Mouse (Mus musculus) spleen, postnatal 14 days (tissue): ENCODE results near the gene Mypop.

Experiments used
- DNase-seq, 2 experiments: peaks; one replicate each; pipeline ENCODE4 v3.0.0; 2021 to 2022; ENCODE audit warnings: low spot score in 2 of 2

The Mypop gene

DNA sequence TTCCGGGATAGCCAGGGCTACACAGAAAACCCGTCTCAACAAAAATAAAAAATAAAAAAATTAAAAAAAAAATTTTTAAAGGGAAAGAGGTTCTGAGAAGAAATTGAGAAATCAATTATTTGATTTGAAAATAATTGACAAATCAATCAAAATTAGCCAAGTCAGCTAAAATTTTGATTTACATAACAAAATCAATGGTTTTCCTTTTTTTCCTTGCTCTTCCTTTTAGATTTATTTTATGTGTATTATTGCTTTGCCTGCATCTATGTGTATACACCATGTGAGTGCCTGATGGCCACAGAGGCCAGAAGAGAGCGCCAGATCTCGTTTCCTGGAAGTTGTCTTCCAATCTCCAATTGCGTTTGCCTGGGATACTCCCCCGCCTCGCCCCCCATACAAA, 26.9 kb downstream of the Mypop start:
- no peak for DNase-seq

DNA sequence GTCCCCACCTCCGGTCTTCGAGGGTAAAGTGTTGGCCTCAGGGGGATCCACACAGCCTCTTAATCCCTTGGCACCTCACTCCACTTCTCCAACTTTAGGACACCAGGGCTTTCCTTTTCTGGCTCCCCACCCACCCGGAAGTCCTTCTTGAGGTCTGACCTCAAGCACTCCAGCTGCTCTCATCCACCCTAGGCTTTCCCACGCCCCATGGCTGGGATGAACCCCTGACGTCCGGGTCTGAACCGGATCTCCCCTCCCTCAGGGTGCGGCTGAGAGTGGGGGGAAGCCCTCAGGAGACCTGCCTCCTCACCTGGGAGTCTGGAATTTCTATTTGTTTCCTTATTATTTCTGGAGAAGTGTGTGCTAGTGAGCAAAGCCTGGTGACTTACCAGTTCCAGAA, 30.0 kb downstream of the Mypop start:
- DNase-seq = no peak

DNA sequence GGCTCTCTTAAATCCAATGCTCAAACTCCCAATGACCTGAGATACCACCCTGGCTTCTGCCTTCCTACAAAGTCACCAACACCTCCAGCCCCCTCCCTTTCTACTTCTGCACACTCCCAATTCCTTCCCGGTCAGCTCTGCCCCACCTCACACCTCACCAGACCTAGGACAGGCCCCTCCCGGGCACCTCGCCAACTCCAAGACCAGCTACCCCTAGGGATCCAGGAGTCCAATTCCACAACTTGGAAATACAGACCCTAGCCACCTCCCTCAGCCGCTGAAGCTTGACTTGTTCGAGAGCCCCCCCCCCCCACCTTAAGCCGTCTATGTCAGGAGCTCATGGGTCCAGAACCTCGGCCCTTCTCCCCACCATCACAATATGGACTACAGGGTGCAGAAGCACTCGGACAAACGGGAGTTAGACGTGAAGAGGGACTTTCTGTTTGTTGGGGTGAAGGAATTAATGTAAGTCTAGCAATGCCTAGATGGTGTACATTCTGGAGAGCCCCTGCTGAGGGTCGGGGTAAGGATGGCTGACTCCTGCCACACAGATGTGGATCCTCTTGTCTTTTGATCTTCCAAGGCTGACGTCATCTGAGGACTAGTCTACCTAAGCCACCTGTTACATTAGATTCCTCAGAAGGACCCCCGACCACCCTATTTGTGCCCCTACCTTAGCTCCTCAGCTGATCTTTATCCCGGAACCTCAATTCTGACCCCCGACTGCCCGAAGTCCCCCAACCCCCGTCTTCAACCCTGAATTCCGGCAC, 31.3 kb downstream of the Mypop start:
- no peak for DNase-seq

DNA sequence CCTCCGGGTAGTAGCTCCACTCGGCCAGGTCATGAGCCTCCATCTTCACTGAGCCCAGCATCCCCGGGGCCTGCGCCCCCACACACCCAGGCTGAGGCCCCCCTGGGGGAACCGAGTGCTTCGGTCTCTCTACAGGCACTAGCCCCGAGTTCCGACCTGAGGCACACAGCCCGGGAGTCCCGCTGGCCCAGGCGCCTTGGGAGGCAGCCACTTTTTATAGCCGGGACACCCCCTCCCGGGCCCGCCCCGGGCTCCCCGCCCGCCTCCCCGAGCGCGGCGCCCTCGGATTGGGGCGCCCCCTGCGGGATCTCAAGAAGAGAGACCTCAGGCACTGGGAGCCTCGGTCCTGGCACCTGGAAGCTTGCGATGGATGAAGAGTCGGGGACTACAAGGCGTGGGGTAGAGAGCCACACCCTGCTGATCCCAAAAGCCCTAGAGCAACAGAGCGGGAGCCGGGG, 32.3 kb downstream of the Mypop start, which contains the start of gene Foxa3:
Gene Foxa3 (minus strand): TSS at position 182 of the 458 bp plus-strand sequence.
- DNase-seq = no peak

DNA sequence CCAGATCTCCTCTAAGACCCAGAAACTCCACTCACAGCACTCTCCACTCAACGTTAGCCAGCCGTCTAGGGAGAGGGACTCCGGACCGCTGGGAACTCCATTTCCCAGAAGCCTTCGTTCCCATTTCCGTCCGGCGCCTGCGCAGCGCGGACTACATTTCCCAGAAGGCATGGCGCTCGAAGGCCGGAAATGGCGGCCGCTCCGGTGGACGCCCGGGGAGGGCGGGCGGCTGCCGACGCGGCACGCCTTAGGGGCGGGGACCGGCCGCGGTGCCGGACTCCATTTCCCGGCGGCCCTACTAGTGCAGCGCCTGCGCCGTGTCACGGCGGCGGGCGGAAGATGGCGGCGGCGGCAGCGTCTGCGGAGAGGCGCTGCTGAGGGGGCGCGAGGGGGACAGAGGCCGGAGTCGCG, 33.1 kb downstream of the Mypop start, which contains the start of gene Sympk:
Gene Sympk (plus strand): TSS at position 282 of the 411 bp plus-strand sequence.
- peak; percentile 90 to 95 for DNase-seq

DNA sequence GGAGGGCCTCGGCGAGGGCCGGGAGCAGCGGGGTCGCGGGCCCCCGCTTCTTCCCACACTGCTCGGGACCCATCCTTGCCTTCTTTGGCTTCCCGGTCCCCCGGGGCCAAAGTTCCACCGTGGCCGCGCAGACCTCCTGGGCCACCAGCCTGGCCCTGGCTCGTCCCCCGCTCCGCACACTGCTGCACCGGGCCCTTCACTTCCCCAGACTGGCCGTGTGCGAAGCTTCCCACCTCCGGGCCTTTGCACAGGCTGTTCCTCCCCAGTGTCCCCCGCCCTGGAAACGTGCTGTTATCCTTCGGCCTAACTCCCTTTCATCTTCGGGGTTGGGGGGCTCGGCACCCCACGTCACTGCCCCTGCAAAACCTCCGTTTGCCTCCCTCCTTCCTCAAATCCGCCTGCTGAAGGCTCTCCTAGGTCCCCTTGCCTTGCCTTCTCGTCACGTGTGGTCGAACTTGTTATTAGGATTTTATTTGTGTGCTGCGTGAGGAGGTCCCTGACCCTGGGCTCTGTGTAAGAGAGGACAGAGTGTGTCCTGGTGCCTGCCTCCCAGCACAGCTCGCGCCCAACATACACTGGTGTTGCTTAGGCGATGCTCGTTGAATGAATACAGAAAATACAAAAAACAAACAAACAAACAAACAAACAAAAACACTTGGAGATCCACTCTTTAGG, 33.7 kb downstream of the Mypop start:
- peak in 1 of 2 experiments; percentile 26 for DNase-seq

DNA sequence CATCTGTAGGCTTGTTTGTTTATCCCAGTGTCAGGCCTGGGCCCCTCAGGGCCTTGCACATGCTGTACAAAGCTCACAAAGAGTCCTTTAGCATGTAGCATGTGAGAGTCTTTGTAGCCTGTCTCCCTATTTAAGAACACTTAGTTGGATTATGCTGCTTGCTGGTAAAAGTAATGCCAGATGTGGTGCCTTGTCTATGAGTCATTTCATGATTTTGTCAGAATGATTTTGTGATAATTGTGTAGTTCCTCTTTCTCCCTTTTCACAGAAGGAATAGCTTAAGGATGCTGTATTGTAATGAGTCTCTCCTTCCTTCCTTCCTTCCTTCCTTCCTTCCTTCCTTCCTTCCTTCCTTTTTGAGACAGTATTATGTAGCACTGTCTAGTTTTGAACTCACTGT, 37.0 kb downstream of the Mypop start:
- no peak for DNase-seq

DNA sequence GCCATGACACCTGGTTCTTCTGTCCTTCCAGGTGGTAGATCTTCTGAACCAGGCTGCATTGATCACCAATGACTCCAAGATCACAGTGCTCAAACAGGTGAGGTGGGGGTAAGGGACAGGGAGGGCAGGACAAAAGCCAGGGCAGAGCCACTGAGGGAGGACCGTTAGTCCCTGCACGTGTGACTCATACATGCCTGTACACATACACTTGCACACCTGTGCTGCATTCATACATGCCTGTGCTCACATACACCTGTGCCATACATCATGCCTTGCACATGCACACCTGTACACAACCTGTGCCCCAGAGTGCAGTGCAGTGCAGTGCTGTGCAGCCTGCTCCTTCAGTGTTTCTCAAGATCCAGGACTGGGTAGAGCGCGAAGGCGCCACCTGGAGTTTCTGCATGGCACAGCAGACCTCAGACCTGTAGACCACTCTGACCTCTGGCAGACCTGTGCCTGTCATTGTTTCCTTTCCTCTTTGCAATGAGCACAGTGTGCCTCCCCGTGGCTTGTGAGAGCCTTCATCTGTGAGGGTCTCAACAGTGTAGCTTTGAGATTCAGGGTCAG, 38.1 kb downstream of the Mypop start:
- peak; percentile 32 to 54 for DNase-seq

DNA sequence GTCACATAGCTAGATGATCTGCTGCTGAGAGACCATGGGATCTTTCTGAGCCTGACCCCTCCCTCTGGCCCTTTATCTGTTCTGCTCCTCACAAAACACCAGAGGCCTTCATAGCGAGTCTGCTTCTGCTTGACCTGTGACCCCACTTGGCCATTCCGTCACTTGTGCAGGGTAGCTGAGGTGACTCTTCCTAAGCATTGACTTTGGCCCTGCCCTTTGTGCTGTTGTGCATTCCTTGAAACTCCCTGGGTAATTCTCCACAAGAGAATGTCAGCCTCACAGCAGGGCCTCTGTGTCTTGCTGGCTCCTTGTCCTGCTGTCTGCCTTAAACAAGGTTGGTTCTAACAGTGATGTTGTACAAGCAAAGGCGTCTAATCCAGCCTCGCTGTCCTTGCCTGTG, 40.6 kb downstream of the Mypop start:
- DNase-seq = no peak

DNA sequence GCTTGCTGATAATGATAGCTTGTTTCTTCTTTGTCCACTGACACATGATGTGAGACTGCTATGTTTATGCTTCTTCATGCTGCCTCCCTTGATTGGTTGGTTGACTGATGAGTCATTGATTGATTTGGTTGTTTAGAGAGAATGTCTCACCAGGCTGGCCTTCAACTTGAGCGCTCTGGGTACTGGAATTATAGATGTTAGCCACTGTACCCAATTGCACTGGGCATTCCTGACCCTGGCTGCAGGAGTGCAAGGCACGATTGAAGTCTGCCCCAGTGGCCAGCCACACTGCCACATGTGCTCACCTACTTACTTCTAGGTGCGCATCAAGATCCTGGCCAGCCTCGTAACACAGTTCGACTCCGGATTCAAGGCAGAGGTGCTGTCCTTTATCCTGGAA, 53.6 kb downstream of the Mypop start:
- DNase-seq = no peak

DNA sequence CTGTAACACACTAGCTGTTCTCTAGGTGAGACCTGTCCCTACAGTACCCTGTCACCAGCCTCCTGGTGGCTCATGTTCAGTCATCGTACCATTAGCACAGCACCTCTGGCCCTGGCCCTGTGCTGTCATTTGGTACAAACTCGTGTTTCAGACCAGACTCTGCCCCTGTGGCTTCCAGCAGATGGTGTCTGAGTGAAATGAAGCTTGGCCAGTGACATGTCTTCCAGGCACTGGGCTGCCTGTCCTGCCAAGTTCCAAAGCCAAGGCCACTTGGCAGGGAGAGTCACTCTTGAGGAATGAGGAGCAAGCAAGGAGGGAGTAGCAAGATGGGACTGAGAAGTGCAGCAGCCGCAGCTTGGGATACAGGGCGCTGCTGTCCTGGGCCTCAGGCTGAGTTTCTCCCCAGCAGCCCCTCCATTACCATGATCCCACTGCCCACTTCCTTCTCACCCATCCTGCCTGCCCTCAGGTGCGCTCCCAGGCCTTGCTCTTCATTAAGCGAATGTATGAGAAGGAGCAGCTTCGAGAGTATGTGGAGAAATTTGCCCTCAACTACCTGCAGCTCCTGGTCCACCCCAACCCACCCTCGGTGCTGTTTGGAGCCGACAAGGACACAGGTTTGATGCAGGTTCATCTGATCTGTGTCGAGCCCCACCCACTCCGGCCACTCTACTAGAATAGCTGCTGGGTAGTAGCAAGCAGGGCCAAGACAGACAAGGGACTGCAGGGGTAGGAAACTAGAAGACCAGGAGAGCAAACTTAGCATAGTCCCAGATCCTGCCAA, 55.4 kb downstream of the Mypop start:
- DNase-seq = no peak

DNA sequence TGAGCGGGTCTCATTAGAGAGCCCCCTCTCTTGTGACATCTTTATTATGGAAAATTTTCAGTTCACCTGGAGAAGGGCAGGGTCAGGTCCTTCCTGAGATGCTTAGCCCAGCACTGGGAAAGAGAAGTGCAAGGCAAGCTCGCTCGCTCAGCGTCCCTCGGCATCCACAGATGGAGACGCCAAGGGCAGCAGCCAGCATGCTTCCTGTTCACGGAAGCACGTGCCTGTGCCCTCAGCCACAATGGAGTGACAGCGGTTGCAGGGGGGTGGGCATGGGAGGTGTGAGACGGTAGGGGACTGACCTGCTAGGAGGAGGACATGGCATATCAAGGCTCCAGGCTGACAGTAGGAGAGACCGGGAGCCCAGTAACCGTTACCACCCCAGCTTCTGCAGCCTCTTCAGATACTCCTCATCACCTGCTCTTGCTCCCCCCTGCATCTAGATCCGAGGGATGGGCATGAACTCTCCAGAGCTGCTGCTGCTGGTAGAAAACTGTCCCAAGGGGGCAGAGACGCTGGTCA, 57.0 kb downstream of the Mypop start:
- DNase-seq = no peak

DNA sequence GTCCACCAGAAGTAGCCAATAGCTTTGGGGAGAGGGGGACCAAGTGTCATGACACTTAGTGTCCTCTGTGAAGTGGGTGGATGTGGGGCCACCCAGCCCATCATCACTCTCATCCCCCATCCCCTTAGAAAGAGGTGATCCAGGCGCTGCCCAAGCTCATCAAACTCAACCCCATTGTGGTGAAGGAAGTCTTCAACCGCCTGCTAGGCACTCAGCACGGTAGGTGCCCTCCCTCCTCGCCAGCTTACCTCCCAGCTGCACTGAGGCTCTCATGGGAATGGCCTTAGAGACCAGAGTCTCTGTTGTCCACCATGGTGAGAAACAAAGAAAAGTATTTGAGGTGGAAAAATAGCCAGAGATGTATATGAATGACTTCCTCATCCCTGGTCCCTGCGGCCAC, 58.2 kb downstream of the Mypop start:
- no peak for DNase-seq

DNA sequence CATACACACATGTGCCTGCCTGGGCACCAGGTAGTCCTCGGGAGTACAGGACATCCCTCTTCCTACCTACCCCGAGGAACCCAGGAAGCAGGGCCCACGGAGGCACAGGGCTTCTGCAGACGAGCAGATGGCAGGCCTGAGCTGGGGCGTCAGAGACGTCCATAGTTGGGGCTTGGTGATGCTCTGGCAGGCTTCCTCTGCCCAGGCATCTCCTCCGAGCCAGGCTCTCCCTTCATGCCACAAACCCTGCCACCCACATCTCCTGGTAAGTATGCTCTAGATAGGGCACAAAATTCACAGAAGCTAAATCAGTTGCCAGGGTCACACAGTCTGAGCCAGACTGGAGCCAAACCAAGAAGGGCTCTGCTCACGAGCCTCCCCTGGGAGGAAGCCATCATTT, 59.1 kb downstream of the Mypop start:
- no peak for DNase-seq

DNA sequence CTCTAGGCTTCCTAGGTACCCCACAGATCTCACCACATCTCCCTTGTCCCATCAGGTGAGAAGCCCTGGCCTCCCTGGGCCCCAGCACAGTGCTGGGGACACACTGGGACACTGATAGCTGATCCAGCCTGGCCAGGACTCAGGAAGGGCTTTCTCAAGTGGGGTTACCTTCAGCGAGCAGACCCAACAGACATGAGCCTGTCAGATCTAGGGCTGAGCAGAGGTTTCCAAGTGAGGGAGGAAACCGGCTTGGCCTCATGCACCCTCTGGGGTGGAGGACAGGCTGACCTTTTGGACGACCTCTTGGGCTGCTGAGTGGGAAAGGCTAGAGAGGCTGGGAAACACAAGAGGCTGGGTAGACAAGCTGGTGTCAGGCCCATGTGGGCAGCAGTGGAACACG, 60.1 kb downstream of the Mypop start:
- DNase-seq = no peak
